Mouse (Mus musculus) heart, embryonic 16.5 days (tissue): ENCODE results near the gene Tcl1b3. TPM values are rescaled to one million over a fixed set of nuclear protein-coding genes. Genes with fewer than 3 reads are reported as not detected.

ENCODE experiments used
- ATAC-seq: fragments of 200-750 bp; cut with Nextera tagmentation; replicated peaks from 2 replicates; pipeline ENCODE4 v1.8.0; 2017; ENCODE audit warnings: moderate number of reproducible peaks; ENCODE audit not compliant: insufficient read depth, low FRiP score; ENCODE audit errors: extremely low read depth
- H3K27ac ChIP-seq: fragments of 300-500 bp; sonication (generic); 2 replicates; pipeline ENCODE4 v1.5.1; 2014; ENCODE audit warnings: mild to moderate bottlenecking, low read length, control low read depth, moderate library complexity
- H3K27me3 ChIP-seq: fragments of 300-500 bp; sonication (generic); 2 replicates; pipeline ENCODE4 v1.6.1; 2014; ENCODE audit warnings: low read length, mixed read lengths; ENCODE audit not compliant: control insufficient read depth, insufficient read depth
- H3K36me3 ChIP-seq: fragments of 300-500 bp; sonication (generic); 2 replicates; pipeline ENCODE4 v1.6.1; 2014; ENCODE audit not compliant: control insufficient read depth, insufficient read depth
- H3K4me1 ChIP-seq: fragments of 300-500 bp; sonication (generic); 2 replicates; pipeline ENCODE4 v1.6.1; 2014; ENCODE audit warnings: low read length, mixed read lengths; ENCODE audit not compliant: control insufficient read depth, insufficient read depth
- H3K4me2 ChIP-seq: fragments of 300-500 bp; sonication (generic); 2 replicates; pipeline ENCODE4 v1.6.1; 2014; ENCODE audit warnings: low read depth, mild to moderate bottlenecking, control low read depth, low read length
- H3K4me3 ChIP-seq: fragments of 300-500 bp; sonication (generic); 2 replicates; pipeline ENCODE4 v1.5.1; 2014; ENCODE audit warnings: mild to moderate bottlenecking, control low read depth, low read length
- H3K9ac ChIP-seq: fragments of 300-500 bp; sonication (generic); 2 replicates; pipeline ENCODE4 v1.6.1; 2014; ENCODE audit warnings: low read length, control low read depth
- H3K9me3 ChIP-seq: fragments of 300-500 bp; sonication (generic); replicated peaks from 2 replicates; pipeline ENCODE4 v1.6.1; 2016; ENCODE audit warnings: low read length; ENCODE audit not compliant: control insufficient read depth
- WGBS: fragments of 180-500 bp; shearing (Covaris S2); extraction: QIAGEN DNeasy Blood & Tissue Kit; methylation state at CpG from one replicate; pipeline ENCODE4 v1.1.7; 2014; 5-methylcytosine and 5-hydroxymethylcytosine counted together
- polyA plus RNA-seq: library from polyadenylated mRNA; unstranded; fragments of >200 nt; fragmentation: Nextera tagmentation; extraction: Ambion mirVana; gene quantifications from 2 replicates; pipeline ENCODE4 v1.2.1, GENCODE M21; 2015

Gene Tcl1b3
- polyA plus RNA-seq, 1 experiment from 2014 or later, result not detected

DNA sequence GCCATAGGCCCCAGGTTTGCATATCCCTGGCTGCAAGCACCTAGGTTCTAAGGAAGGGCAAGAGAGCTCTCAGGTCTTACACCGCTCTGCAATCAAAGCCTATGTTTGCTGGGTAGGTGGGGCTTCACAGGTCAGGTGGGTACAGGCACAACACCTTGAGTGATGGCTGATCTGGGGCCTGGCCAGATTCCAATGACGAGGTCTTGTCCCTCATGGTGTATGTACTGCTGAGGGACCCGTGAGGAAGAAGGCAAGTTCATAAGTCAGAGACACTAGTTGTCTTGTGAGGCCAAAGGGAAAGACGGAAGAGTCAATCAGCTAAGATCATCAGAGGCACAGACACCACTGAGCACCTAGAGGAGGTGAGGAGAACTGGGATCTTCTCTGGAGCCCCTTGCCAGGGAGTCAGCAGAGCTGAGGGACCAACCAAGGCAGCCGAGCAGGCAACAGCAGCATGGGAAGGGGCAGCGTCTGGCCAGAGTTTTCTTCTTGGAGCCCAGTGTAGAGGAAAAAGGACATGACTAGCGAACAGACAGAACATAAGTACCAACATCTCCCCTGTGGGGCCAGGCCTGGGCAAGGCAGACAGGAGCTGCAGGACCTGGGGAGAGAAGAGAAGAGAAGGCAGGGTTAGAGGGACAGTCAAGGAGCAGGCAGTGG lies 26.4 kb downstream of the Tcl1b3 start:
- no peaks in the 10 kb centered on the region for H3K9me3 ChIP-seq
- WGBS, result 83% methylated on average over 7 of the region's 7 CpGs
- H3K4me1 ChIP-seq, result no peaks in the 10 kb centered on the region
- no peak overlapping the region for H3K4me2 ChIP-seq
- no peak for ATAC-seq
- H3K9ac ChIP-seq, result no peak overlapping the region
- H3K4me3 ChIP-seq, result no peak overlapping the region
- no peaks in the 10 kb centered on the region for H3K36me3 ChIP-seq
- no peaks in the 10 kb centered on the region for H3K27me3 ChIP-seq
- H3K27ac ChIP-seq, result no peak overlapping the region

DNA sequence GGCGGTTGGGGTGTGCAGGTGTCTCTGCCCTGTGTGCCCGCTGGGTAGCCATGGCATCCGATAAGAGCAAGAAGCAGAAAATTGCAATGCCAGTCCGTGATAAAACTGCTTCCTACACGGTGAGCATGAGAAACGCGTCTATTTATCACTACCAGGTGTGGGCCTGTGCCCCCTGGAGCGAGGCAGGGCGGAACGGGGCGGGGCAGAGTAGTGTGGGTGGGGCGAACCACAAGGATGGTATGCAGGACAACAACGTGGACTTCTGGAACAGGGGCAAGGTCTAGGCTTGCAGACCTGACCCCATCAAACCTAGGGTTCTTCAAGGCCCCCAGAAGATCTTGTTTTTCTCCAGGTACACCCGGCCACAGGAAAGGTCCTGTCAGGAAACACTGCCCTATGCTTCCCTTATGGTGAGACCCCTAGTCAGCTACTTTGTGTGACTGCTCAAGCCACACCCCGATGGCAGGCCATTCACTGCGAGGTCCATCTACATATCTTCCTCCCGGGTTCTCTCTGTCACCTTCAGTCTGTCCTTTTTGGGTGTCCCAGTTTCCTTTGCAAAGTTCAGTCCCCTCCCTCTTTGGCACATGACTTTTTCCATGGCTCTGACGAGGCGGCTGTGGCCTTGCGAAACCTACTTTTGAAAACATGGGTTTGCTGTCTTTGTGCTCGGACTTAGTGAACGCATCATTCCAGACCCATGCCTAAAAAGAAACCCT lies 31.9 kb downstream of the Tcl1b3 start, which contains the start of gene Tcl1:
TSS of gene Tcl1 (minus strand) at position 193 of the 719 bp plus-strand sequence.
- no peaks in the 10 kb centered on the region for H3K4me1 ChIP-seq
- ATAC-seq, result no peak
- no peak within 1 kb of the TSS for H3K4me2 ChIP-seq
- H3K9me3 ChIP-seq, result no peaks in the 10 kb centered on the region
- H3K4me3 ChIP-seq, result no peak within 1 kb of the TSS
- H3K9ac ChIP-seq, result no peak within 1 kb of the TSS
- no peaks in the 10 kb centered on the region for H3K27me3 ChIP-seq
- H3K27ac ChIP-seq, result no peak within 1 kb of the TSS
- WGBS, result 84% methylated on average over 22 of the region's 22 CpGs
- no peaks in the 10 kb centered on the region for H3K36me3 ChIP-seq

DNA sequence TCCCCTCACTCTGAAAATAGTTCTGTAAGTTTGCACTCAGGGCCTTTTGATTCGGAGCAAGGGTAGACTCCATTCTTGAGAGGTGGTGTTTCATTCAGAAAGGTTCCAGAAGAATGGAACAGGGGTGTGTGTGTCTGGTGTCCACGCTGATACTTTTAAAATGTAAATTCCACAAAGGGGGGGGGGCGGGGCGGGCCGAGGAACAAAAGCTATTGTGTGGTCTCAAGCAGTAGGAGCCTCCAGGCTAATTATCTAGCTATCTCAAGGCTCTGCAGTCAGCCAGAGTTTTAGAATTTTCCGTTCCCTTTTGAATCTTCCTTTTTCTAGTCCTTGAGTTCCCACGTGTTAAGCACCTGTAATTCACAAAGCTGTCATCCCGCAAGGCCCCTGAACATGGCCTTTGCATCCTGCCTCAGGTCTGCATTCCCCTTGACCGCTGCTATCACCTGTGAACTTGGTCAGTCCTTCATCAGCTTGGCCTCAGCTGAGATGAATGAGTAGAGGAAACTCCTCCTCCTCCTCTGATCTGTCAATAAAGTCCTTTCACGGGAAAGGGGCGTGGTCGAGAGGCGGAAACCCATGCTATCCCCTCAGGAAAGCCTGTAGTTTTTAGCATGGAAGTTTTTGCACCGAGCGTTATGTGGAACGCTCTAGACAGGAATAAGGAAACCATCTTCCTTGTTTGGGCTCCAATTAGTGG lies 33.9 kb downstream of the Tcl1b3 start:
- H3K9ac ChIP-seq, result no peak overlapping the region
- H3K36me3 ChIP-seq, result no peaks in the 10 kb centered on the region
- WGBS, result 58% methylated on average over 16 of the region's 16 CpGs
- H3K4me3 ChIP-seq, result no peak overlapping the region
- H3K9me3 ChIP-seq, result no peaks in the 10 kb centered on the region
- no peak overlapping the region for H3K4me2 ChIP-seq
- no peak for ATAC-seq
- no peaks in the 10 kb centered on the region for H3K27me3 ChIP-seq
- H3K27ac ChIP-seq, result no peak overlapping the region
- H3K4me1 ChIP-seq, result no peaks in the 10 kb centered on the region

DNA sequence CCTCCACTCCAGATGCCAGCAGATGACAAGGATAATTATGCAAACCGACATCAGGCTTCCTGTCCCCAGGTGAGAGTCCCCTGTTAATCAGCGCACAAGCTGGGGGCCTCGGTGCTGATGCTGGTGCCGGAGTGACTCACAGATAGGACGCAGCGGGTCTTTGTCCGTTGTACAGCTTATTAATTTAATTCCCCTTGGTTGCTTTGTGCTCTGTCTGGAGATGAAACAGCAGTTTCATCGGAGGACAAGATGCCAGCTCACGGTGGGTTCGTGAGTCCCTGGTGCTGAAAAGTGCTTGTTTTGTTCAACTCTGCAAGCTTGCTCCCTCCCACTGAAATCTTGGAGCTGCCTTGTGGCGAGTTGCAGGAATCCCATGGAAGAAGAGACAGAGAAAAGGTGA lies 43.5 kb downstream of the Tcl1b3 start:
- H3K27me3 ChIP-seq, result no peaks in the 10 kb centered on the region
- H3K4me3 ChIP-seq, result no peak overlapping the region
- no peak overlapping the region for H3K27ac ChIP-seq
- ATAC-seq, result no peak
- no peaks in the 10 kb centered on the region for H3K9me3 ChIP-seq
- no peak overlapping the region for H3K9ac ChIP-seq
- no peak overlapping the region for H3K4me2 ChIP-seq
- 58% methylated on average over 11 of the region's 11 CpGs for WGBS
- H3K4me1 ChIP-seq, result no peaks in the 10 kb centered on the region
- H3K36me3 ChIP-seq, result no peaks in the 10 kb centered on the region

DNA sequence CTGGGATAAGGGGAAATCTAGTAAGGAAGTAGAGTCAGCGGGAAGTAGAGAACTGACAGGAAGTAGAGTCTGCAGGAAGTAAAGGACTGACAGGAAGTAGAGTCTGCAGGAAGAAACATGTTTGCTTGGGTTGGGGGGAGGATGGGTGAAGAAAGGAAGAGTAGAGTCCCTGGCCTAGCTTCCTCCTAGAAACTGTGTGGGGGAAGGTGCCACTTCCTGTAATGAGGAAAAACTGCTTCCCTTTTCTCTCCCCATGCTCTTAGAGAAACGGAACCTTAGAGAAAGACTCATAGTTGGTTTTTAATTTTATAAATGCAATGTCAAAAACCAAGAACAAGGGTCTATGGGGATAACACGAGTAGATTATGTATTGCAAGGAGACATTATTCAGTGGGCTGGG lies 44.2 kb downstream of the Tcl1b3 start:
- 57% methylated on average over 3 of the region's 3 CpGs for WGBS
- Histone ChIP-seq H3K4me3 (no peak overlapping the region), H3K27me3 (no peaks in the 10 kb centered on the region), H3K9ac (no peak overlapping the region), H3K4me1 (no peaks in the 10 kb centered on the region), H3K36me3 (no peaks in the 10 kb centered on the region), H3K4me2 (no peak overlapping the region), H3K27ac (no peak overlapping the region), H3K9me3 (peaks cover under 1% of the 10 kb centered on the region; the same call in 1 of the 2 replicates)
- ATAC-seq, result no peak

DNA sequence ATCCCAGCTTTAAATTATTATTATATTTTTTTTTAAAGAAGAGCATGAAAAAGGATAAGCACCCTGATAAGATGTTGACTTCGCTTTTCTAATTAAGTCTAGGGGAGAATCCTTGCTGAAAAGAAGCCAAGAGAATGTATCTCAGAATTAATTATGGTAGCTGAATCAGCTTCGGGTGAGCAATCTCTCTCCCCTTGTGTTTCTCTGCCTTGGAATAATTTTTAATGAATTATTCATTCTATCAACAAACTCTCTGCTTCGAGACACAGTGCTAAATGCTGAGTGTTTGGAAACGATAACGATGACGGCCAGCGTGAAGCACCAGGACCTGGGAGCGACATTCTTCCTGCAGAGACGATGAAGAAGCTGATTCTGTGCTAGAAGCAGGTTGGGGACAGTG lies 48.2 kb downstream of the Tcl1b3 start:
- Histone ChIP-seq H3K4me3 (no peak overlapping the region), H3K4me2 (no peak overlapping the region), H3K27me3 (no peaks in the 10 kb centered on the region), H3K4me1 (no peaks in the 10 kb centered on the region), H3K36me3 (no peaks in the 10 kb centered on the region), H3K27ac (no peak overlapping the region), H3K9ac (no peak overlapping the region), H3K9me3 (peaks cover 3% of the 10 kb centered on the region; the same call in 1 of the 2 replicates)
- no peak for ATAC-seq
- 77% methylated on average over 9 of the region's 9 CpGs for WGBS

Other genes with a start within 250 kb of the Tcl1b3 start
- 1.9 and 2.0 TPM in 2 replicates for gene Syne3, start 181.2 kb upstream of the Tcl1b3 start, polyA plus RNA-seq
- gene Glrx5, start 158.4 kb upstream of the Tcl1b3 start, polyA plus RNA-seq, result 170 and 173 TPM in 2 replicates
- not detected in 2 replicates for gene Tcl1b2, start 45.0 kb upstream of the Tcl1b3 start, polyA plus RNA-seq
- gene Tcl1b1, start 31.4 kb upstream of the Tcl1b3 start, polyA plus RNA-seq, result not detected in 2 replicates
- gene Tcl1b5, start 14.7 kb upstream of the Tcl1b3 start, polyA plus RNA-seq, result not detected in 2 replicates
- not detected in 2 replicates for gene Tcl1b4, start 10.9 kb downstream of the Tcl1b3 start, polyA plus RNA-seq
- not detected in 2 replicates for gene Tcl1, start 31.8 kb downstream of the Tcl1b3 start, polyA plus RNA-seq
- not detected in 2 replicates for gene Tunar, start 142.8 kb downstream of the Tcl1b3 start, polyA plus RNA-seq